Mouse (Mus musculus) c-Kit-positive CD71-positive TER-119-negative erythroid progenitor cells, embryonic 14.5 days (primary cell): ENCODE data around the gene Parg.
A peak's percentile ranks its signal among the peaks of the same experiment; 100 is the strongest.

ENCODE experiments used
- DNase-seq: peaks from one replicate; pipeline ENCODE4 v3.0.0-alpha.2; 2013; ENCODE audit warnings: low read depth

Gene Parg

DNA sequence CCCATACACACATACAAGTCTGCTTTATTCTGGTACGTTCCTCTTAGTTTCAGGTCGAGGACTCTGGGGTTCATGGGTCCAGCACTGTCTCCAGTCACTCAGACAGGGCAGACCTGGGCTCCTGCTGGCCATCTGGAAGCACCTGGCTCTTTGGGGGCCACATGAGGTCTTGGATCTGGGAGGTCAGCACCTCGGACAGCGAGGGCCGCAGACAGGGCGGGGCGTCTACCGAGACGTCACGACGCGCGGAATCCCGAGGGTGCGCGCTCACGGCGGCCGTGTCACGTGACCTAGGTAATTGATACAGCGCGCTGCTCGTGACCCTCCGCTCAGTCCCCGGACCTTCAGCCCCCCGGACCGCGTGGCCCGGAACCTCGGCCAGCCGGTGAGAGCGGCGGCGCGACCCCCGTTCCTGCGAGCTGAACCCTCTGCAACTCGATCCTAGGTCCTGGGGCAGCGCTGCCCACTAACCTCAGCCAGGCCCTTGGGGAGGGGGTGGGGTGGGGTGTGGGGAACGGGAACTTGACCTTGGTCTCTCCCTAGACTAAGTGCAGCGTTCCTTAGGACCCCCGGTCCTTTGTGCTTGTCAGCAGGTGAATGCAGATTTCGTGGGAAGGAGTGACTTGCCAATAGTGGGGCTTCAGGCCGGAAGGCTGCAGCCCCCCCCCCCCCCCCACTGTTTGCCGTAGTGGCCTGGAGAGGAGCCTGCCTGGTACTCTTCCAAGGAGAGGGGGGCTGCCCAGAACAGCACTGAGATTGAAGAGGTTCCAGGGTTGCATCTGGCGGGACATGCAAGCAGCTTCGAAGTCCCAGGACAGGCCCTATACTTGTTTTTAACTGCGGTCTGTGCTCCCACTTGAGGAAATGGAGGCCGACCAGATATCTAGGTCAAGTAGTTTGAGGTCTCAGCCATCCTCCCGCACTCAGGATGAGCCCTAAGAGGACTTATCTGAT is 120.3 kb downstream of the Parg start, which contains the start of gene Ogdhl:
Ogdhl (plus strand) TSS at position 288 of the 954 bp plus-strand sequence.
- peak; percentile 58 for DNase-seq

DNA sequence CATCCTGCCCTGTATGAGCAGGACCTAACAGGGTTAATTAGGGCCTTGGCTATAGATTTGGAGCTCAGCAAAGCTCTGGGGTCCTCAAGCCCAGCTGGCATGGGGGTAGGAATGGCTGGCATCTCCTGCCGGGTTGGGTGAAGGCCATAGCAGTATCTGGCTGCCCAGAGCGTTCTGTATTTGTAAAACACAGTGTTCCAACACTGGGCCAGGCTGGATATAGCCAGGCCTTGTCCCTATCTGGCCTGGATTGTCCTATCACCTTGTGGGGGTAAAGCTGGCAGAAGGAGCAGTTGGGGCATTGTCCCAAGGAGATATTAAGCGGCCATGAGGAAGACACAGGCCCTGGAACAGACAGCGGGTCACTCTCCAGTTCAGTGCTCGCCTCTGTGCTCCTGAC is 121.5 kb downstream of the Parg start:
- no peak for DNase-seq

DNA sequence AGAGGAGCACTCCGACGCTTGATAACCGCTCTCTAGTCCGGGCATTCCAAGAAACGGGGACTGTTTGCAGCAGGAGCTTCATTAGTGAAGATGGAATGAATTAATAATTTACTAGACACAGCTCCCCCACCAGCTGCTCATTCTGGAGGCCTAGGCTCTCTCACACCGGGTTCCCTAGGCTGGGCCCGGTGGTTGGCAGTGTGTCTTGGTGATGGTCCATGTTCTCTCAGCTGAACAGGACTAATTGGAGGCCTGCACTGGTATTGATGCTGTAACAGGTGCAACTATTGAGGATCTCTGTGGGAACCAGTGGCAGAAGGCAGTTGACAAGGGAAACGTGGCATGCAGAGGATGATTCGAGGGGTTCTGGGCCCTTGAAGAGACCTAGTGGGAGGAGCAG is 125.6 kb downstream of the Parg start:
- DNase-seq: no peak

DNA sequence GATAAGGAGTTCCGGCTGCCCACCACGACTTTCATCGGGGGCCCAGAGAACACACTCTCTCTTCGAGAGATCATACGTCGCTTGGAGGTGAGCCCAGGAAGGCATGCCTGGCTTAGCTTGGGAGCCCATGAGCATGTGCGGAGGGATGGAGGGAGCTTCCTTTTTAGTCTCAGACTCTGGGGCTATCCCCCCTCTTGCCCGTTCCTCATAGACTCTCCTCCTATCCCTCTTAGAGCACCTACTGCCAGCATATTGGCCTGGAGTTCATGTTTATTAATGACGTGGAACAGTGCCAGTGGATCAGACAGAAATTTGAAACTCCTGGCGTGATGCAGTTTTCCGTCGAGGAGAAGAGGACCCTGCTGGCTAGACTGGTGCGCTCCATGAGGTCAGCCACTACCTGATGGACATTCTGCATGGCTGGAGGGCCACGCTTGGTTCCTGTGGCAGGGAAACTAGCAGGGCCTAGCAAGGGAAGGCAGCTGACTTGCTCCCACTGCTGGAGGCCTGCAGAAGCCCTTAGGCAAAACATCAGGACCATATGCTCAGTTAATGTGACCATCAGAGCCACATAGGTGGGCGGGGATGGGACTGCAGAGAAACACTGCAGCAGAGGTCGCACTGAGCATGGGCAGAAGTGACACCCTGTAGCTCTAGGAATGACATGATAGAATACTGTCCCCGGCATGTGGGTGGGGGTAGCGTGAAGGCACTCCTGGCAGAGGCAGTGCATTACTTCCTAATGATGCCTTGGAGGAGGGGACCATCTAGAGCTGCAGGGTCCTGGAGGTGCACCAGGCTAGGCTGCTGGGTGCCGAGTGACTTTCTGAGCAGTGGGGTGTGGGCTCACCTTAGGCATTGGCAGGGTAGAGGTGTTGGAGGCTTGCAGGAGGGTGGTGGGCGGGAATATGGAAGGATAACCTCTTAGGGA is 131.0 kb downstream of the Parg start:
- no peak for DNase-seq

DNA sequence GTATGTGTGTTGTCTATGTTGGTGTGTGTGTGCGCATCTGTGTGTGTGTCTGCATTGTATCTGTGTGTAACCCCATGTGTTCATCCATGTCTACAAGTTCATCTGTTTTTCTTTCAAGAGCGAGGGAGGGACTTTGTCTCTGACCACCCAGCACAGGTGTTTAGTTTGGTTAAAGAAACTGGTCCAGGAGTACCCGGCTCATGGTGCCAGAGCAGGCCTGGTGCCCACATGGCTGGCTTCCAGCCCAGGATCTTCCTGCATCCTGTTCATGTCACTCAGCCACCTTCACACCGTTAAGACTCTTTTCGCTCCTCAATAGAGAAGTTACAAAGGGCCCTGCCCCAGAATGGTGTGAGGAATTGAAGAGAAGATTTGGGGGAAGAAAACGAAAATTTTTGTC is 134.3 kb downstream of the Parg start:
- DNase-seq: no peak

DNA sequence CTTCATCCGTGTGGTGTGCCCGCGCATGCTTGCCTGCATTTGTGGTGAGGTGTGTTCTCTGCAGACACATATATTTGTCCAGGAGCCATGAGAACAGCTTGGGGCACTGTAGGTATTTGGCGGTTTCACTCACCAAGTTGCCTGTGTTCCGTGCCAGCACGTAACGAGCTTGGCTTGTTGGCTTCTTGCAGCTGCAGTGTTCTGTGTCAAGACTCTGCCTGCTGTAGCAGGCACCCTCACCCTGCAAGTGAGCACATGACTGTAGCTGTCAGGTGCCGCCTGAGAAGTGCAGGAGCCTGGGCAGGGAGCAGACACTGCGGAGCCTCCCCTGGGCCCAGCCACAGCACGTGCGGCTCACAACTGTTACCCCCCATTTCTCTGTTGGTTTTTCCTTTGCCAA is 134.8 kb downstream of the Parg start:
- DNase-seq: no peak

DNA sequence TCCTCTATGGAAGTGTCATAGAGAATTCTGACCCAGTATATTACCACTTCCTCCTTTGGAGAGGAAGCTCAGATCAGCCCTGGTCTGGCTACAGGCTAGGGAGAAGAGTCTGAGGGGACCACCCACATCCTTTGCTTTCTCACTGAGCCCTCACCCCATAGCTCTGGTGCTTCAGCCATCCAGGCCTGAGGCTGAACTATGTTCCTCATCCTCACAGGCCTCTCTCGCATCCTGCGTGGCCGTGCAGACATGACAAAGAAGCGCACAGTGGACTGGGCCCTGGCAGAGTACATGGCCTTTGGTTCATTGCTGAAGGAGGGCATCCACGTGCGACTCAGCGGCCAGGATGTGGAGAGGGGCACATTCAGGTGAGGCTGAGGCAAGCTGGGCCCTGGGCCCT is 140.1 kb downstream of the Parg start:
- no peak for DNase-seq

DNA sequence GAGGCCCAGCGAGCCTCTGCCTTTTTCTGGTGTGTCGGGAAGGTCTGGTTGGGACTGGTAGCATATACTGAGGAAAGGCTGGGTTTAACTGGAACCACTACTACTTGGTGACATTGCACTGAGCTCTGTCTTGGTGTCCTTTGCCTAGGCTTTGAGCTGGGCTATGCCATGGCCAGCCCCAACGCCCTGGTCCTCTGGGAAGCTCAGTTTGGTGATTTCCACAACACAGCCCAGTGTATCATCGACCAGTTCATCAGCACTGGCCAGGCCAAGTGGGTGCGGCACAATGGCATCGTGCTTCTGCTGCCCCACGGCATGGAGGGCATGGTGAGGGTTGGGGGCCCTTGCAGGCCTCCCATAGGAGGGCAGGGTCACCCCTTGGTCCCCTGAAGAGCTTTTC is 142.4 kb downstream of the Parg start:
- no peak for DNase-seq

DNA sequence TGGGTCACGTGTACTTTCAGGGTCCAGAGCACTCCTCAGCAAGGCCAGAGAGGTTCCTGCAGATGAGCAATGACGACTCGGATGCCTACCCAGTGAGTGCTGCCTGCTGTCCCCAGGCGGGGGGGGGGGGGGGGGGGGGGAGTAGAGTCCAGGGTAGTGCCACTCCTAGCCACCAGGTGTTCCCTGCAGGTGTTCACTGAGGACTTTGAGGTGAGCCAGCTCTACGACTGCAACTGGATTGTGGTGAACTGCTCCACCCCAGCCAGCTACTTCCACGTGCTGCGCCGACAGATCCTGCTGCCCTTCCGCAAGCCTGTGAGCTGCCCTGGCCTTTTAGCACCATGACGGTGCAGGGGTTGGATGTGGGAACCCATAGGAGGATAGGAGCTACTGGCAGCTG is 142.9 kb downstream of the Parg start:
- DNase-seq: no peak
